Mouse (Mus musculus) embryonic stem cell, embryonic (primary cell): ENCODE measurements around the gene Olfr1199.

Experiments used
- CTCF ChIA-PET, 4 experiments: fragments of 300-600 bp in 2 of 4; fragments of 350-600 bp in 2 of 4; sonication (Branson Sonifier 250); formaldehyde crosslinking; loops; one replicate each; lab custom pipeline; 2022; ENCODE audit warnings: inconsistent platforms in 2 of 4; lab: Charles Lee
- POLR2A ChIA-PET, 4 experiments: fragments of 300-600 bp in 2 of 4; fragments of 350-600 bp in 2 of 4; sonication (Branson Sonifier 250); formaldehyde crosslinking; loops; one replicate each; lab custom pipeline; 2022; ENCODE audit warnings: antibody characterized with exemption in 4 of 4, inconsistent platforms in 1 of 4; lab: Charles Lee

Gene Olfr1199

DNA sequence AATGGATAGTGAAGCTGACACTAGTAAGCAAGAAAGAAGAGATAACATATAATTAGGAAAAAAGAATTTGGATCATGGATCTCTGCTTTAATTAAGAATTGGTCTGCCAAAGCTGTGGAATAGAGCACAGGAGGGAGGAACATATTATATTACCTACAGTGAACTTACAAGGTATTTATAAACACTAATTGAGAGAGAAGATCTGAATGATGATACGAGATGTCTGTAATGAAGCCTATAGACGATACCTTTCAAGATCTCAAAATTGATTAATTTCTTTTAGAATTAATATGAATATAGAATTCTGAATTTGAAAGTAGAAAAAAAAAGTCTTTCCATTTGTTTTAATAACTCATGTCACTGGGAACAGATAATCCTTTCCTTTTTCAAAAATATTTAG is at the start of gene Olfr1199:
TSS of gene Olfr1199 (minus strand) at position 101 of the 400 bp plus-strand sequence.
- POLR2A ChIA-PET, result no interaction called here
- CTCF ChIA-PET, result no interaction called here

- POLR2A ChIA-PET, result no interaction called here
- CTCF ChIA-PET, result no interaction called here
These were observed 32.5 kb upstream of the Olfr1199 start, which contains the start of gene Olfr1201 for GRCm38 (mm10) chr2:88792736-88793135. Gene Olfr1201 (plus strand): TSS chr2:88793036.

GRCm38 (mm10) chr2:88770388-88770787 is 10.1 kb upstream of the Olfr1199 start, which contains the start of gene Olfr1200:
Gene Olfr1200 (minus strand): TSS chr2:88770488.
- ChIA-PET CTCF (no interaction called here), POLR2A (no interaction called here)

- ChIA-PET CTCF (no interaction called here), POLR2A (no interaction called here)
These were observed 9.0 kb downstream of the Olfr1199 start, which contains the start of gene Olfr1198 for GRCm38 (mm10) chr2:88751270-88751669. Gene Olfr1198 (minus strand): TSS chr2:88751370.

- CTCF ChIA-PET, result no interaction called here
- POLR2A ChIA-PET, result no interaction called here
These were observed 16.9 kb downstream of the Olfr1199 start for GRCm38 (mm10) chr2:88743379-88743778.

DNA sequence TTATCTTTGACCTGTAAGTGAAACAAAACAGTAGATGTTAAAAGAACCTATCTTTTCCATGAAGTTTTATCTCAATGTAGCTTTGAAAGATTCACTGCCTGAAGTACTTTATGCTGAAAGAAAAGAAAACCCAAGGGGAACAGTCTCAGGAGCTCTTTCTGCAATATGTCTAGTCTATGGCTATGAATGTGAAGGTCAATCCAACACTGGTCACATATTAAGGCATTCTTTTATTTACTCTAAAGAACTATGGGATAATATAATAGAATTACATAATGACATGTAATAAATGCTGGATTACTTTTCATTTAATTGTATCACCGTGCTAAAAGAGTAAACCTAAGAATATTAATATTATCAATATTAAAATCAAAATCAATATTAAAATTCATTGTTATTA is 28.0 kb downstream of the Olfr1199 start, which contains the start of gene Olfr1197:
TSS of gene Olfr1197 (minus strand) at position 101 of the 400 bp plus-strand sequence.
- POLR2A ChIA-PET, result no interaction called here

DNA sequence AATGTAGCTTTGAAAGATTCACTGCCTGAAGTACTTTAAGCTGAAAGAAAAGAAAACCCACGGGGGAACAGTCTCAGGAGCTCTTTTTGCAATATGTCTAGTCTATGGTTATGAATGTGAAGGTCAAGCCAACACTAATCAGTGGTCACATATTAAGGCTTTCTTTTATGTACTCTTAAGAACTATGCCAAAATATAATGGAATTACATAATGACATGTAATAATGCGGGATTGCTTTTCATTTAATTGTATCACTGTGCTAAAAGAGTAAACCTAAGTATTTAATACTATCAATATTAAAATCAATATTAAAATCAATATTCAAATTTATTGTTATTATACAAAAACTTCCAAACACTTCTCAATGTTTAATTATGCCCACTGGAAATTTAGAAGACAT is 55.8 kb downstream of the Olfr1199 start, which contains the start of gene Olfr1196:
TSS of gene Olfr1196 (minus strand) at position 101 of the 400 bp plus-strand sequence.
- ChIA-PET POLR2A (no interaction called here), CTCF (no interaction called here)

More for the DNA sequence above, 28.0 kb downstream of the Olfr1199 start, which contains the start of gene Olfr1197:
- CTCF ChIA-PET, result no interaction called here
